Mouse (Mus musculus) brain, embryonic 18.5 days (tissue): ENCODE results near the gene Mlxip.

ENCODE experiments used
- DNase-seq: peaks from one replicate; pipeline ENCODE4 v3.0.0-alpha.2; 2012; ENCODE audit warnings: low read depth, low spot score

Gene Mlxip

DNA sequence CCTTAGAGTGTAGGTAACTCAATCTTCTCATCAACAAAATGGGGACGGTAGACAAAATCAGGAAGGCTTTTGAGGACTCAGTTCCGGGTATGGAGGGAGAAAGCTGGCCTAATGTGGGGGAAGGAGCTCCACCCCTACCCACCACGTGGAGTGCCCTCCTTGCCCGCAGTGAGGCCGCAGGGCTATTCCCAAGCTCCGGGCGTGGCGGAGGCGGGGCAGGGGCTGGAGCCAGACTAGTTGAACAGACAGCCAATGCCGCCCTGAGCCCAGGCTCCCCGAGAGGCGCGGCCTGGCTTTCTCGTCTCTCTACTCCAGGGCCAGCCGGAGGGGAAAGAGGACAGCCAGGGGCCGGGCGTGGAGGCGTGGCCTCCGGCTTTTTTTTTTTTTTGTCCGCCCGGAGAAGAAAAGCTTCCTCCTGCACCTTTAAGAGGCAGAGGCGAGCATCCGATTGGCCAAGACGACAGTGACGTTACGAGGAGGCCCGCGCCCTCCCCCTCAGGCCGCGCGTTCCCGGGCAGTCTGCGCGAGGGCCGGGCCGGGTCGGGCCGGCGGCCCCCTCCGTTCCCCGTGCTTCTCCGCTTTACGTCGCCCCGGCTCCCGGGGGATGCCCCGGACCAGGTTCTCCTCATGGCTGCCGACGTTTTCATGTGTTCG, at the start of gene Mlxip:
Gene Mlxip, plus strand, starts transcription at position 496 of the 654 bp plus-strand sequence.
- peak; percentile 85 for DNase-seq

DNA sequence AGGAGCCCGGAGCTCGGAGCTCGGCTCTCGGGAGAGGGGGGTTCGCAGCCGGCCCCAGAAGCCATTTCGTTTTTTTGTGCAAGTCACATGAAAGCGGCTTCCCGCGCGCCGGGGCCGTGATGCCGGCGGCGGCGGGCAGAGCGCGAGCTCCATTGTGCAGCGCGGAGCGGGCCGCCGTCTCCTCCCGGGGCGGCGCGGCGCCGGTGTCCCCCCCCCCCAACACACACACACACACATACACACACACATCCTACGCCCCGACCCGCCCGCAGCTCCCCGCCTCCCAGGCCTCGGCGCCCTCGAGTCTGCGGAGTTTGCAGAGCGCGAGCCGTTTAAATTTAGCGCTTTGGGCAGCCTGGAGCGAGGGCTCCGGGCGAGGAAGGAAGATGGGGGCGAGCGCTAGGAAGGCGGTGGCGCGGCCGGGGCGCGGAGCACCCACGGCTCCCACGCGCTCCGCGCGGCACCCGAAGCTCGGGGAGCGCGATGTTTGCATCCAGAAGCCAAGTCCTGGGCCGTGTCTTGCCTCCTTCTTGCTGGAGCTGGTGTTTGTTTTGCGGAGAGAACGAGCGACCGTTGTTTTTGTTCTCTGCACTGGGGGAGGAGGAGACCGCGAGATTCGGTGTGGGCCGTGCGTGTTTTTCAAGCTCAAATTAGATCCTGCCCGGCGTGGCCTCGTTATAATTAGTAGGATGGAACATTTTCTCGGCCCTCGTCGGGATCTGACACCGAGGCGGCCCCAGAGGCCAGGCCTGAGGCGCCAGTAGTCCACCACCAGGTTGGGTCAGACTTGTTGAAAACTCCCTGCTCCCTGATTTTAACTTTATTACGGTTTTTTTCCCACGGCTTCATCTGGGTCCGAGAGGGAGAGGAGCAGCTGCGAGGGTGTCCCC, 49.4 kb upstream of the Mlxip start:
- DNase-seq, result no peak

GRCm38 (mm10) chr5:123345853-123346654, 48.5 kb upstream of the Mlxip start:
- no peak for DNase-seq

- DNase-seq, result no peak
These were observed 47.8 kb upstream of the Mlxip start for GRCm38 (mm10) chr5:123346701-123347270.

DNA sequence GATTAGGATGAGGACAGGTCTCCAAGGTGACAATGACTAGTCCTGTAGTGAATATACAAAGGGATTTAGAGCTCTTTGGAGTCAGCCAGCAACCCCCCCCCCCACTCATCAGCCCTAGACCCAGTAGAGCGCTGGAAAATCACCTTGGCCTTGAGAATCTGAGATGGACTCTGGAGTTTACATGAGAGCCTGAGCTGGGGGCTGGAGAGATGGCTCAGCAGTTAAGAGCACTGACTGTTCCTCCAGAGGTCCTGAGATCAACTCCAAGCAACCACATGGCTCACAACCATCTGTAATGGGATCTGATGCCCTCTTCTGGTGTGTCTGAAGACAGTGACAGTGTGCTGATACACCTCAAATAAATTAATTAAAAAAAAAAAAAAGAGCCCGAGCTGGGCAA, 46.6 kb upstream of the Mlxip start:
- no peak for DNase-seq

GRCm38 (mm10) chr5:123350386-123350785, 44.2 kb upstream of the Mlxip start:
- DNase-seq, result no peak

DNA sequence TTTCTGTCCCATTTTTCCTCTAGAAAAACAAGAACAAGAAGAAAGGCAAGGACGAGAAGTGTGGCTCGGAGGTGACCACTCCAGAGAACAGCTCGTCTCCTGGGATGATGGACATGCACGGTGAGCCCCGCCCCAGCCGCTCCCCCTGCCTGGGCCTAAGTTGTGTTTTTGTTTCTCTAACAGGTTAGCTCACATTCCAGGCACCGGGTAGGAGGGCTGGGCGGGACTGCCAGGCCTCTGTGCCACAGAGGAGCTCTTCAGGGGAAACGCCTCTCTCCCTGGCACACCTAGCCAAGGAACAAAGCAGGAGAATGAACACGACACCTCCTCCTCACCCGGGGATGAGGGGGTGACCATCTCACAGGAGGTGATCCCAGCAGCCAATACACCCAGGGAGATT, 38.7 kb upstream of the Mlxip start:
- DNase-seq, result no peak

DNA sequence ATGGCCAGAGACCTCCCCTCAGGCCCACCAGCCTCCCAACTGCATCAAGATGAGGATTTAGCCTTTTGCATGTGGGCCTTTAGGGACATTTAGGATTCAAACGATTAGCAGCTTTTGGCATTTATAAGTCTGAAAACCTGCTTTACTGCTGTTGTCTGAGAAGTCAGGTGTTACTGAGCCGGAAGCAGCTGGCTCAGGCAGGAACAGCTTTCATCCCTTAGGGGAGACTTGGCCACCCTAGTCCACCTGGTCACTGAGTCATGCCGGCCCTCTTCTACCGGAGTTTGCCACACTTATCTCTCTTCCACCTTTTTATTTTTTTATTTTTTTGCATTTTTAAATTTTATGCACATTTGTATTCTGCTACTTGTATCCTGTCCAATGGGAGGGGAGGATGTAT, 37.3 kb upstream of the Mlxip start:
- no peak for DNase-seq

DNA sequence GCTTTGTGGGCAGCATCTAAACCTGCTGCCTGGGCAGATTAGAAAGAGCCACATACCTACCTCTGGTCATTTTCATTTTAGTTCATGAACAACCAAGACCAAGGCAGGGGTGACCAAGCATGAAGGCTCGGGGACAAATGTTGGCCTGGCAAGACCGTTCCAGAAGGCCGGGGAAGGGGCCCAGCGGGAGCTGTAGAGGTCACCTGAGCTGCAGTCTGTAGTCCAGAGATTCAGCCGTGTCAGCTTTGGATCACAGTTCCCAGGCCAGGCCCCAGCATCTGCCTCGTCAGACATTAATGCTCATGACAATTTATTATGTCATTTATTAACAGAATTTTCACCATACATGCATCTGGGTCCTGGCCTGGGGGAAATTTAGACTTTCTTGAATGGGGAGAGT, 35.2 kb upstream of the Mlxip start:
- DNase-seq, result no peak

- DNase-seq, result no peak
These were observed 31.7 kb upstream of the Mlxip start for GRCm38 (mm10) chr5:123362911-123363310.

GRCm38 (mm10) chr5:123364302-123364971, 30.2 kb upstream of the Mlxip start:
- no peak for DNase-seq

- no peak for DNase-seq
These were observed 25.6 kb upstream of the Mlxip start for GRCm38 (mm10) chr5:123368869-123369488.

GRCm38 (mm10) chr5:123370049-123370448, 24.5 kb upstream of the Mlxip start:
- DNase-seq, result no peak

DNA sequence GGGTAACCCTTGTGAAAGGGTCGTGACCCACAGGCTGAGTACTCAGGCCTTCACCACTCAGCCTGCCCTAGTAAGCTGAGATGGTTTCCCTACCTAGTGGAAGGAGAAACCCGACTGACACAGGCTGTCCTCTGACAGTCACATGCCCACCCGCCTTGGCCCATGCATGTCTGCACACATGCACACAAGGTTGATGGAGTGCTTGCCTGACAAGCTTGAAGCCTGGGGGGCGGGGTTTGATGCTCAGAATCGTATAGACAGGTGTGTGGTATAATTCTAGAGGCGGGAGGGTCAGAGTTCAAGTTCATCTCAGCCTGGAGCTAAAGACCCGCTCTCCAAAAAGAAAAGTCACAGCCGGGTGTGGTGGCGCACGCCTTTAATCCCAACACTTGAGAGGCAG, 19.3 kb upstream of the Mlxip start:
- no peak for DNase-seq

DNA sequence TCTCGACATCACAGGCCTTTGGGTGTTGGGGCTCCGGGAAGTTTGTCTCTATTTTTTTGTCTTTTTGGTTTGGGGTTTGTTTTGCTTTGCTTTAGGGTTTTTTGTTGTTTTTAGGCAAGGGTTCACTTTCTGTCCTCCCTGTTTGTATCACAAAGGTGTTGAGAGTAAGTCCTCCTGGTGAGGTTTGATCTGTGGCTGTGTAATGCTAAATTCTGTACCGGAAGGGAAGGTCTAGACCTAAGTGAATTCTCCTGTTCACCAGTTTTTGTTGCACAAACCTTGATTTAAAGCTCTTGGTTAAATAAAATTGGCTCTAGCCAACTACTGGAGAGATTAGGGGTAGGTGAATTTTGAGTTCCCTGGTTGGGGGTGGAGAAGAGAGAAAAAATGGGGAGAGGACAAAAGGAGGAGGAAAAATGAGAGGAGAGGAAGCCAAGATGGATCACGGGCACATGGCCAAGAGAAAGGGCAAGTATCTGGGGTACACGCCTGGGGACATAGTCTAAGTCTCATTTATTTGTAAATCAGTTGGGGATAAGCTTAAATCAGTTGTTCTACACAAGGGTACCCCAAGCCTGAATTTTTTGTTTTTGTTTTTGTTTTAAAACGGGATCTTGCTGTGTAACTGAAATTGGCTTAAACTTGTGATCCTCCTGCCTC, 18.7 kb upstream of the Mlxip start:
- no peak for DNase-seq

- DNase-seq, result no peak
These were observed 18.0 kb upstream of the Mlxip start for GRCm38 (mm10) chr5:123376569-123376968.

GRCm38 (mm10) chr5:123377120-123377955, 17.3 kb upstream of the Mlxip start:
- DNase-seq, result no peak

GRCm38 (mm10) chr5:123378712-123379111, 15.9 kb upstream of the Mlxip start:
- DNase-seq, result no peak

DNA sequence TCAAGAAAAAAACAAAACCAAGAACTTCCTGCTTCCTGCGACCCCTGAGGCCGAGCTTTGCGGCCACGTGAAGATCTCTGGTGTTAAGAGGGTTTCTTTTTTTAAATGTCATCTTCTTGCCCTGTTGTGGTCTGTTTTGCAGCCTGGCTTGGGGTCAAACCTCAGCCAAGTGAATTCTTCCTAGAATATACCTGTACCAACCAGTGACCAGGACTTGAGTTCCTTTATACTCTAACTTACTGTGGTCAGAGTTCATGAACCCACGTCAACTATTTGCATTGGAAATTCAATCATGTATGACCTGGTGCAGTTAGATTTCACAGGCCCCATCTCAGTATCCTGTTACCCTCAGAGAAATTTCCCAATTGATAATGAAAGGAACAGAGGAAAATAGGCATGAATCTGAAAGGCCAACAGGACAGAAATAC, 15.1 kb upstream of the Mlxip start:
- no peak for DNase-seq
